Mouse (Mus musculus) small intestine, adult 2 months (tissue): ENCODE results near the gene Ooep.
"Not testable (repeated sequence)": the region's sequence is repeated elsewhere in the genome, so short reads cannot be mapped to it uniquely, and the experiment has no call there.

Experiments used
- CTCF ChIP-seq: fragments of 200-500 bp; IDR thresholded peaks from 2 replicates; pipeline ENCODE4 v1.5.1; 2012; ENCODE audit warnings: low read depth, mild to moderate bottlenecking, control low read depth, inconsistent platforms, low read length, moderate library complexity, mixed read lengths; ENCODE audit not compliant: insufficient replicate concordance, insufficient read length; ENCODE audit errors: extremely low read depth
- POLR2A ChIP-seq: fragments of 200-500 bp; IDR thresholded peaks from 2 replicates; pipeline ENCODE4 v1.6.1; 2012; ENCODE audit warnings: low read depth, mild to moderate bottlenecking, control low read depth, inconsistent platforms, low read length, moderate library complexity

DNA sequence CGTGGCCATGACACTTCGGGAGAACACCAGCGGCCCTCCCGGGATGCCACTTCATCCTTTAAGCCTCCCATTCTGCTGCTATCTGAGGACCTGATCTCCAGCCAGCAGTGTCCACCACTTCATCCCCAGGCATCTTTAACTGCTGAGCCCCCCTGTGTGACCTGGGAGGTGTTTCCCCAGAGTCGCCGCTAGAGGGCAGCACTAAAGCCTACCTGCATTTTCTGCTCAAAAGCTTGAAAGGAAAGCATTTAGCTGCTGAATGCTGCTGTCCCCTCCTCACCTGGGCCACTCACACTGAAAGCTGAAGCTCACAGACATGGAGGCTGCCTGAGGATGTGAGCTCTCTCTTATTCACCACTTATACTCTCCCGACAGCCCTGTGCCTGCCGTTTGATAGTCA lies 38.2 kb downstream of the Ooep start:
- TF ChIP-seq POLR2A: not testable (repeated sequence)
- TF ChIP-seq CTCF: peak; percentile 71; the same call in 1 of the 2 replicates
